ENCODE assay signal across 11 mouse cellular contexts in the genomic region with DNA sequence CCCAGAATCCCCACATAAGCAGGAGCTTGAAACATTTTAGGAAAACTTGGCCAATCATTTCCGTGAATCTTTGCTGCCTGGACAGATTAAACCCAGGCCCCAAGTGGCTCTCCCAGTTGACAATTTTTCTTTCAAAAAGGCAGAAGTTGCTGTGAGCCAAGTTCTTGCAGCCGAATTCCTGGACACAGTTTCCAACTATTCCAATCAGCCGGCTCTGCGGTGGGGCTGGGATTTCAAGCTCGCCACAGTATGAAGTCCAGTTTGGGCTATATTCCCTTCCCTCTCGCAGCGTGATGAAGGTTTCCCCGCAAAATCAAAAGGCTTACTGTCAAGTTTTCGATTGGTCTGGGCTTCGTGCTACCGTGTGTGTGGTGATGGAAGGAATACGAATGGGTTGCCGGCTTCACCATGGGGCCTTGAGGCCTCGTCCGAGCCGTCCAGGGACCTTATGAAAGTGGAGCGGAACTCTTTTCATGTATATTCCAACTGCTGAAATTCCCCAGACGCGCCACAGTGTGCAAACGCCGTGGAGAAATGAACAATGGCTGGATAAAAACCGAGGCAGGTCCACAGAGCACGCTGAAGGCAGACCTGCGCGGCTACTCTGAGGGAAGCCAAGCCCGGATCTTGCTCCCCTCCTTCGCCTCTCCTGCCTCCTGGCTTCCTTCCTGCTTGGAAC.
DNase-seq lines count a peak whose midpoint lies in the region; ATAC-seq lines count a peak whose summit lies in the region.
"Had no signal": no experiment of that assay in that cellular context is flagged by ENCODE, and none has a peak within 500 bp of the region (broad histone marks: within the 10 kb centered on the region; RNA-seq: fewer than 3 reads in every experiment).

No protein-coding gene starts in this region.

- H3K36me3 ChIP-seq in embryonic facial prominence, embryonic 13.5 days, result no peaks in the 10 kb centered on the region
- no peaks in the 10 kb centered on the region for H3K36me3 ChIP-seq in hindbrain, embryonic 15.5 days
- H3K36me3 ChIP-seq: liver, embryonic 13.5 days had no signal

- no peak overlapping the region for H3K4me2 ChIP-seq in embryonic facial prominence, embryonic 13.5 days
- H3K4me2 ChIP-seq in hindbrain, embryonic 15.5 days, result no peak overlapping the region
- H3K4me2 ChIP-seq: liver, embryonic 13.5 days had no signal

- no peaks in the 10 kb centered on the region for H3K27me3 ChIP-seq in embryonic facial prominence, embryonic 13.5 days
- H3K27me3 ChIP-seq in hindbrain, embryonic 15.5 days, result no peaks in the 10 kb centered on the region

- WGBS in embryonic facial prominence, embryonic 13.5 days, result 68% methylated on average over 27 of the region's 27 CpGs
- 34% methylated on average over 27 of the region's 27 CpGs for WGBS in hindbrain, embryonic 15.5 days

- no peaks in the 10 kb centered on the region for H3K9me3 ChIP-seq in embryonic facial prominence, embryonic 13.5 days
- H3K9me3 ChIP-seq in hindbrain, embryonic 15.5 days, result no peaks in the 10 kb centered on the region
- H3K9me3 ChIP-seq: liver, embryonic 13.5 days had no signal

- DNase-seq in heart, postnatal 4 days, result peak; percentile 14
- no peak for DNase-seq in heart, adult 8-10 months (ENCODE audit: low spot score)
- peak; percentile 12 for DNase-seq in skeletal muscle tissue, adult 2 months (ENCODE audit: low read depth, low spot score)
- no peak for DNase-seq in adrenal gland, postnatal 36 days
- DNase-seq in yolk sac, embryonic 10.5 days (ENCODE audit: low spot score), result no peak
- no peak for DNase-seq in left cerebral cortex, postnatal 14 days (ENCODE audit: low spot score in 2 of 2)
- DNase-seq: cerebellum, adult 18-20 months; liver, embryonic 13.5 days had no signal

- no peak overlapping the region for H3K4me3 ChIP-seq in embryonic facial prominence, embryonic 13.5 days
- H3K4me3 ChIP-seq in hindbrain, embryonic 15.5 days, result no peak overlapping the region
- H3K4me3 ChIP-seq: liver, embryonic 13.5 days had no signal

- H3K27ac ChIP-seq in embryonic facial prominence, embryonic 13.5 days, result peak overlapping the region; percentile 78
- peak overlapping the region; percentile 38 for H3K27ac ChIP-seq in hindbrain, embryonic 15.5 days (replicated peaks)
- H3K27ac ChIP-seq: liver, embryonic 13.5 days had no signal

- ATAC-seq in embryonic facial prominence, embryonic 13.5 days (ENCODE audit: insufficient number of reproducible peaks, insufficient read depth, low FRiP score, low TSS enrichment, low read depth), result no peak
- ATAC-seq in hindbrain, embryonic 15.5 days (ENCODE audit: low FRiP score, low read depth), result no peak
- ATAC-seq: CD4-positive, CD25-positive, alpha-beta regulatory T cell, adult 4 months had no signal

- intact Hi-C loops in left cerebral cortex, postnatal 14 days (cut with DNase I), result loop anchor here (5.0 kb wide), 2 partner anchors 243 to 303 kb away; no protein-coding TSS in a partner anchor

- H3K4me1 ChIP-seq in embryonic facial prominence, embryonic 13.5 days, result peaks cover 80% of the 10 kb centered on the region
- peaks cover 75% of the 10 kb centered on the region for H3K4me1 ChIP-seq in hindbrain, embryonic 15.5 days (replicated peaks)
- H3K4me1 ChIP-seq: liver, embryonic 13.5 days had no signal

- H3K9ac ChIP-seq in embryonic facial prominence, embryonic 13.5 days, result no peak overlapping the region
- no peak overlapping the region; the same call in 1 of the 2 replicates for H3K9ac ChIP-seq in hindbrain, embryonic 15.5 days
- H3K9ac ChIP-seq: liver, embryonic 13.5 days had no signal

Comparison
In these comparisons a context has a peak if more than half of its experiments do, and no peak if none do; other contexts are left out.
1. DNase-seq: peak in heart, postnatal 4 days (single experiment) and skeletal muscle tissue, adult 2 months (single experiment); none in heart, adult 8-10 months (single experiment), adrenal gland, postnatal 36 days (0 of 2), yolk sac, embryonic 10.5 days (single experiment) and left cerebral cortex, postnatal 14 days (0 of 2).